Mouse (Mus musculus): ENCODE results near the gene Lrrtm4.

DNA sequence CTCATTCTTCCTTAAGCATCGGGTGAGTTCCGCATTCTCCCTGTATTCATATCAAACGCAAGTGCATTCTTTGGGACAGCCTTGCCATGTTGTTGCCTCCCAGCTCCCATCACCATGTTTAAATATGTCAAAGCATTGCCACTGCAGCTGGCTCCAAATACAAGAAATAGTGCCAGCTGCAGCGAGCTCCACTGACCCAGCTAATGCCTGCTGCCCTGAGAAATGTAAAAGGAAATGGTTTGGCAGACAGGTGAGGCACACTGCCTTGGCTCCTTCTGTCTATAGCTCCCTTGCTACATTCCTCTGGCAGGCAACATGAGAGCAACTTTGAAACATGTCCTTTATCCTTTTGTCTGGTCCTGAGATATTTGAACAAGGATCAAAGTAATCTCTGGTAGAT lies 76.2 kb downstream of the Lrrtm4 start:
- TF ChIP-seq CTCF (IDR thresholded peaks at IDR 0.05) (no peak), EP300 (IDR thresholded peaks at IDR 0.05; ENCODE audit: insufficient read depth, low read depth, low read length) (no peak), POLR2A (IDR thresholded peaks at IDR 0.05; ENCODE audit: insufficient read depth, low read depth, low read length) (no peak)
